ENCODE assay signal across 8 mouse cellular contexts in genomic region chr1:21218489-21218919, GRCm38 (mm10). TPM values are rescaled to one million over a fixed set of nuclear protein-coding genes. Genes with fewer than 3 reads are reported as not detected.
DNase-seq lines count a peak whose midpoint lies in the region; ATAC-seq lines count a peak whose summit lies in the region.

TSS of gene Tmem14a (plus strand) at chr1:21218575.

- H3K36me3 ChIP-seq in hindbrain, embryonic 16.5 days (ENCODE audit: control insufficient read depth, insufficient read depth, low read length), result no peaks in the 10 kb centered on the region
- H3K36me3 ChIP-seq in macrophage (ENCODE audit: inconsistent target), result no peaks in the 10 kb centered on the region

- DNase-seq in T-cell, adult 2 months (ENCODE audit: low spot score), result peak; percentile 86
- peak; percentile 86 to 87 for DNase-seq in cerebellum, postnatal 36 days
- peak; percentile 85 for DNase-seq in gastrocnemius, adult 18-20 months (ENCODE audit: low spot score)
- DNase-seq in left cerebral cortex, adult 18-20 months (ENCODE audit: low spot score in 2 of 2), result peak; percentile 90 to 91
- DNase-seq in right cerebral cortex, adult 18-20 months, result peak; percentile 86
- DNase-seq in urinary bladder, postnatal 10 days (ENCODE audit: low spot score), result peak; percentile 56

- H3K9ac ChIP-seq in hindbrain, embryonic 16.5 days (ENCODE audit: low read depth, low read length), result peak within 1 kb of the TSS; percentile 93

- H3K4me1 ChIP-seq in hindbrain, embryonic 16.5 days (ENCODE audit: control insufficient read depth, insufficient read depth, low read depth, low read length), result peaks cover 6% of the 10 kb centered on the region

- no peaks in the 10 kb centered on the region for H3K9me3 ChIP-seq in hindbrain, embryonic 16.5 days (ENCODE audit: control insufficient read depth, low read length)

- WGBS in hindbrain, embryonic 16.5 days, result 0% methylated on average over 17 of the region's 17 CpGs
- 0% methylated on average over 17 of the region's 17 CpGs for WGBS in macrophage (ENCODE audit: missing documents)

- no peaks in the 10 kb centered on the region for H3K27me3 ChIP-seq in hindbrain, embryonic 16.5 days (replicated peaks; ENCODE audit: control insufficient read depth, insufficient read depth, low read length)

- no peaks in the 10 kb centered on the region for H3K79me2 ChIP-seq in macrophage (ENCODE audit: inconsistent target)

- H3K4me2 ChIP-seq in hindbrain, embryonic 16.5 days (ENCODE audit: low read length), result peak within 1 kb of the TSS; percentile 78

- H3K27ac ChIP-seq in hindbrain, embryonic 16.5 days (ENCODE audit: low read depth, low read length), result peak within 1 kb of the TSS; percentile 85
- H3K27ac ChIP-seq in macrophage, result peak within 1 kb of the TSS; percentile 76

- peak within 1 kb of the TSS; percentile 77 for H3K4me3 ChIP-seq in hindbrain, embryonic 16.5 days (ENCODE audit: low read length)
- H3K4me3 ChIP-seq in macrophage (ENCODE audit: inconsistent target), result peak within 1 kb of the TSS; percentile 62

- peak; percentile 98 for ATAC-seq in hindbrain, embryonic 16.5 days

RNA-seq across cellular contexts. Expression of gene Tmem14a, which starts in this region (rescaled TPM):
- total RNA-seq in gastrocnemius, adult 18-20 months (2021), result 1 to 10 TPM; 1.2 to 1.4 TPM
- 20.4 and 26.1 TPM in 2 replicates for polyA plus RNA-seq in hindbrain, embryonic 16.5 days (2015; fragmentation: Nextera tagmentation; extraction: Ambion mirVana)
- total RNA-seq in left cerebral cortex, adult 18-20 months (2021), result 10 to 100 TPM; 48.1 to 52.1 TPM
- total RNA-seq in macrophage (2018; cell fraction: chromatin; rRNA removed), result 1 to 10 TPM in 13 of 26 experiments, under 1 TPM in 3, not detected in 10; 0.53 to 3.6 (median 1.3) TPM
- 1 to 10 TPM; 1.6 to 3.2 (median 2.3) TPM for total RNA-seq in macrophage (2018; cell fraction: cytosol; rRNA removed)
- 1 to 10 TPM in 21 of 26 experiments, under 1 TPM in 4, not detected in 1; 0.52 to 4.8 (median 2.2) TPM for total RNA-seq in macrophage (2018; cell fraction: nucleus; rRNA removed)
- 1.9 to 2.6 TPM (median 2.2 TPM) in 3 replicates for polyA plus RNA-seq in macrophage (2018)

Comparison
In these comparisons a context has a peak if more than half of its experiments do, and no peak if none do; other contexts are left out.
1. Peak in every context shown above with its lines: DNase-seq, ATAC-seq, H3K4me3 ChIP-seq and H3K27ac ChIP-seq.
2. RNA of gene Tmem14a (total RNA-seq): 48.1 to 52.1 TPM in left cerebral cortex, adult 18-20 months; 1.2 to 1.4 TPM in gastrocnemius, adult 18-20 months; every median in the first group is over 10 times any median in the second.